Mouse (Mus musculus) forebrain, embryonic 11.5 days (tissue): Measurements from ENCODE around the gene Selenos. TPM values are rescaled to one million over a fixed set of nuclear protein-coding genes. Genes with fewer than 3 reads are reported as not detected.

Experiments used
- ATAC-seq: fragments of 200-750 bp; cut with Nextera tagmentation; replicated peaks from 2 replicates; pipeline ENCODE4 v1.8.0; 2017; ENCODE audit warnings: moderate TSS enrichment; ENCODE audit not compliant: low FRiP score
- DNase-seq: peaks from one replicate; pipeline ENCODE4 v3.0.0-alpha.2; 2017; ENCODE audit warnings: low spot score
- H3K27ac ChIP-seq: fragments of 300-500 bp; sonication (generic); 2 replicates; pipeline ENCODE4 v1.5.1; 2014; ENCODE audit warnings: low read depth, low read length
- H3K27me3 ChIP-seq: fragments of 300-500 bp; sonication (generic); 2 replicates; pipeline ENCODE4 v1.6.1; 2014; ENCODE audit warnings: mild to moderate bottlenecking, low read length, mixed read lengths; ENCODE audit not compliant: control insufficient read depth, insufficient read depth
- H3K36me3 ChIP-seq: fragments of 300-500 bp; sonication (generic); 2 replicates; pipeline ENCODE4 v1.6.1; 2014; ENCODE audit warnings: mild to moderate bottlenecking, low read length, moderate library complexity, mixed read lengths; ENCODE audit not compliant: control insufficient read depth, insufficient read depth
- H3K4me1 ChIP-seq: fragments of 300-500 bp; sonication (generic); replicated peaks from 2 replicates; pipeline ENCODE4 v1.6.1; 2014; ENCODE audit warnings: low read length, mixed read lengths; ENCODE audit not compliant: control insufficient read depth, insufficient read depth
- H3K4me2 ChIP-seq: fragments of 300-500 bp; sonication (generic); 2 replicates; pipeline ENCODE4 v1.6.1; 2014; ENCODE audit warnings: low read depth, mild to moderate bottlenecking, low read length, moderate library complexity, mixed read lengths; ENCODE audit not compliant: severe bottlenecking
- H3K4me3 ChIP-seq: fragments of 300-500 bp; sonication (generic); 2 replicates; pipeline ENCODE4 v1.5.1; 2014; ENCODE audit warnings: low read depth, low read length
- H3K9ac ChIP-seq: fragments of 300-500 bp; sonication (generic); 2 replicates; pipeline ENCODE4 v1.6.1; 2014; ENCODE audit warnings: low read length
- H3K9me3 ChIP-seq: fragments of 300-500 bp; sonication (generic); 2 replicates; pipeline ENCODE4 v1.6.1; 2016; ENCODE audit warnings: low read length, mixed read lengths; ENCODE audit not compliant: control insufficient read depth
- WGBS: fragments of 180-500 bp; shearing (Covaris S2); extraction: QIAGEN DNeasy Blood & Tissue Kit; methylation state at CpG from one replicate; pipeline ENCODE4 v1.1.7; 2014; 5-methylcytosine and 5-hydroxymethylcytosine counted together
- polyA plus RNA-seq: library from polyadenylated mRNA; unstranded; fragments of >200 nt; fragmentation: Nextera tagmentation; extraction: Ambion mirVana; gene quantifications from 2 replicates; pipeline ENCODE4 v1.2.1, GENCODE M21; 2014

Gene Selenos
- polyA plus RNA-seq, 1 experiment from 2014 or later = 64.2 TPM

DNA sequence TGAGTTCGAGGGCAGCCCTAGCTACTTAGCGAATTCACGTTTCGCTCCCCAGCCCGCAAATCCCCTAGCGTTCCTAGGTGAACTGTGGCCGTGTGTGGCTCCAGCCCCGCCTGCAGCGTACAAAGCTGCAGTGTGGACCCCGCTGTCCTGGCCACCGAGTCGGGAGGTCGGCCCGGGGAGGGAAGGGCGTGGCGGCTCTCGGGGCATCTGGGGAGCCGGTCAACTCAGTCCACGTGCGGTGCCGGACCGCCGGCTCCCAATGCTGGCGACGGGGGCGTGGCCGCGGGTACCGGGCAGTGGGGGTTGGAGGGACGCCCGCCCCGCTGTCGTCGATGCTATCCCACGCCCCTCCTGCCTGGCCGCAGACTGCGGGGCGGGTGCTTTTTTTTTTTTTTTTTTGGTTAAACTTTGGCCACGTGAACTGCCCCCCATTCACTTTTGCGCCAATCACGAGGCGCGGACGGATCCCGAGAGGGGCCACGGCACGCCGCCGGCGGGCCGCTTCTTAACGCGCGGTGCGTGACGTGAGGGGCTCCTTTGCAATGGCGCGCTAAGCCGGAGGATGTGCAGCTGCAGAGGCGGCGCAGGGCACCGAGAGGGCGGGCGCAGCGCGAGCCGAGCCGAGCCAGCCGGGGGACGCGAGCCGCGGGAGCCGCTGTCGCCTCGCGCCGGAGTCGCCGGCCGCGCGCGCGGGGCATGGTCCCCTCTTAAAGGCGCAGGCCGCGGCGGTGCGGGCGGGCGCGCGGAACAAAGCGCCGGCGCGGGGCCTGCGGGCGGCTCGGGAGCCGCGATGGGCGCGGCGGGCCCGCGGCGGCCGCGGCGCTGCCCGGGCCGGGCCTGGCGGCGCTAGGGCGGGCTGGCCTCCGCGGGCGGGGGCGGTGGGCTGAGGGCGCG is 29.8 kb downstream of the Selenos start, which contains the start of gene Chsy1:
Gene Chsy1 (plus strand): TSS at position 555 of the 894 bp plus-strand sequence.
- Histone ChIP-seq H3K27ac (peak within 1 kb of the TSS; percentile 89), H3K27me3 (peaks cover 2% of the 10 kb centered on the region; the same call in 1 of the 2 replicates), H3K36me3 (no peaks in the 10 kb centered on the region), H3K9me3 (no peaks in the 10 kb centered on the region), H3K4me1 (peaks cover 5% of the 10 kb centered on the region; the same call in 1 of the 2 replicates), H3K4me2 (peak within 1 kb of the TSS; percentile 84), H3K9ac (peak within 1 kb of the TSS; percentile 94), H3K4me3 (peak within 1 kb of the TSS; percentile 90)
- DNase-seq (peak; percentile 96), ATAC-seq (peak; percentile 81)
- WGBS = under 1% methylated on average over 74 of the region's 123 CpGs

DNA sequence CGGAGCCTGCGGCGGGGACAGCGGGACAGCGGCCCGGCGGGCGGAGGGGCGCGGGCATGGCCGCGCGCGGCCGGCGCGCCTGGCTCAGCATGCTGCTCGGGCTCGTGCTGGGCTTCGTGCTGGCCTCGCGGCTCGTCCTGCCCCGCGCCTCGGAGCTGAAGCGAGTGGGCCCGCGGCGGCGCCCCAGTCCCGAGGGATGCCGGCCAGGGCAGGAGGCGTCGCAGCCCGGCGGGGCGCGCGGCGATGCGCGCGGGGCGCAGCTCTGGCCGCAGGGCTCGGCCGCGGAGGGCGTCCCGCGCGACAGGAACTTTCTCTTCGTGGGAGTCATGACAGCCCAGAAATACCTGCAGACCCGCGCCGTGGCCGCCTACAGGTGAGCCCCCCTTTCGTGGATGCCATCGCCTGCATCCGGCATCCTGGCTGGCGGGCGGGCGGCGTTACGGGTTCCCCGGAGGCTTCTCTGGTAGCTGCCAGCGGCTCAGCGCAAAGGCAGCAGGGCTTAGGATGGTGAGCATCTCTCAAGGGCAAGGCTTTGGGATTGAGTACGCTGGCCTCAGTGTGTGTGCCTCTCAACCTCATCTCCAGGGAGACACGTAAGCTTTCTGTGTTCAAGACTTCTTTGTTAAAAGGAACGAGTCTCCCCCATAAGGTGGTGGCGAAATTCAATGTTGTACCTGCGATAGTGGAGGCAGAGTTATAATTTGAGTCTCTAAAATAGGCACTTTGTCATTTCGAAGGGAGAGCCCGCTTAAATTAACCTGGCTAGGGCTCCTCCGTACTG is 30.6 kb downstream of the Selenos start:
- peaks cover 2% of the 10 kb centered on the region; the same call in 1 of the 2 replicates for H3K27me3 ChIP-seq
- no peaks in the 10 kb centered on the region for H3K36me3 ChIP-seq
- ATAC-seq (peak; percentile 53), DNase-seq (peak; percentile 79)
- H3K4me2 ChIP-seq = peak overlapping the region; percentile 84
- H3K9me3 ChIP-seq = no peaks in the 10 kb centered on the region
- WGBS = under 1% methylated on average over 60 of the region's 77 CpGs
- H3K9ac ChIP-seq = peak overlapping the region; percentile 94
- H3K27ac ChIP-seq = peak overlapping the region; percentile 89
- peak overlapping the region; percentile 90 for H3K4me3 ChIP-seq
- H3K4me1 ChIP-seq = peaks cover 5% of the 10 kb centered on the region; the same call in 1 of the 2 replicates

DNA sequence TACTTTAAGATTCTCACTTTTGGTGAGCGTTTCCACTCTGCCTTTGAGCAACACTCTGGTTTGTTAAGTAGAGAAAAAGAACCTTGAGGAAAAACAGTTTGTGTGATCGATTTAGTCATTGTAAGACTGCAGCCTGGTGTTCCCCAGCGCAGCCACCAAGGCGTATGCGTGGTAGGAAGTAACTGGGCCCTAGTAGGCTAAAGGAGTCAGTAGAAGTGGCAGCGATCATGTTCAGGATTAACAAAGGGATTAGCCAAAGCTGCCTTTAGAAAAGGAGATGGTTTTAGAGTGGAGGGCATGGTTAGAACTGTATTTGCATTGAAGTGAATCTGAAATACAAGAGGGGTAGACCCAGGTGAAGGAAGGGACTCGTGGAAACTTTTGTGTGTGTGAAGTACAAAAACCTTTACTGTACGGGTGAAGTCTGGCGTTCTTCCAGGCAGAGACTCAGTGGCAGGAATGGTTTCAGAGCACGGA is 31.2 kb downstream of the Selenos start:
- ATAC-seq (no peak), DNase-seq (no peak)
- Histone ChIP-seq H3K9ac (peak overlapping the region; percentile 94), H3K9me3 (no peaks in the 10 kb centered on the region), H3K4me3 (peak overlapping the region; percentile 90), H3K4me1 (peaks cover 5% of the 10 kb centered on the region; the same call in 1 of the 2 replicates), H3K27me3 (peaks cover 2% of the 10 kb centered on the region; the same call in 1 of the 2 replicates), H3K4me2 (peak overlapping the region; percentile 84), H3K36me3 (no peaks in the 10 kb centered on the region), H3K27ac (no peak overlapping the region)
- WGBS = 2% methylated on average over 10 of the region's 10 CpGs

DNA sequence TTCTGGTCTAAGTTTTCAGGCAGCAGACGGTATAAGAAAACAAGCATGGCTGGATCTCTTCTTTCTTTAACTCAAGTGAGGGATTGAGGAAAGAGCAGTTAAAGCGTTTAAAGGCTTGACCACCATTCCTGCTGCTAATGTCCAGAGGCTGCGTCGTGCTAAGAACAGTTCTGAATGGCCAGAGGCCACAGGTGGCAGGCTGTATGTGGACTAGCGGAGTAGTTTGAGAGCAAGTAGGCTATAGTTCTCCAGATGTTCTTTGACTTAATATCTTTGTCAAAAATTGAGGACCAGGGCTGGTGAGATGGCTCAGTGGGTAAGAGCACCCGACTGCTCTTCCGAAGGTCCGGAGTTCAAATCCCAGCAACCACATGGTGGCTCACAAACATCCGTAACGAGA is 31.8 kb downstream of the Selenos start:
- H3K27me3 ChIP-seq = peaks cover 2% of the 10 kb centered on the region; the same call in 1 of the 2 replicates
- peak overlapping the region; percentile 94 for H3K9ac ChIP-seq
- WGBS = 60% methylated on average over 10 of the region's 10 CpGs
- peak overlapping the region; percentile 90 for H3K4me3 ChIP-seq
- no peaks in the 10 kb centered on the region for H3K9me3 ChIP-seq
- peaks cover 5% of the 10 kb centered on the region; the same call in 1 of the 2 replicates for H3K4me1 ChIP-seq
- no peak for ATAC-seq
- DNase-seq = no peak
- H3K27ac ChIP-seq = no peak overlapping the region
- H3K4me2 ChIP-seq = peak overlapping the region; percentile 84
- H3K36me3 ChIP-seq = no peaks in the 10 kb centered on the region

DNA sequence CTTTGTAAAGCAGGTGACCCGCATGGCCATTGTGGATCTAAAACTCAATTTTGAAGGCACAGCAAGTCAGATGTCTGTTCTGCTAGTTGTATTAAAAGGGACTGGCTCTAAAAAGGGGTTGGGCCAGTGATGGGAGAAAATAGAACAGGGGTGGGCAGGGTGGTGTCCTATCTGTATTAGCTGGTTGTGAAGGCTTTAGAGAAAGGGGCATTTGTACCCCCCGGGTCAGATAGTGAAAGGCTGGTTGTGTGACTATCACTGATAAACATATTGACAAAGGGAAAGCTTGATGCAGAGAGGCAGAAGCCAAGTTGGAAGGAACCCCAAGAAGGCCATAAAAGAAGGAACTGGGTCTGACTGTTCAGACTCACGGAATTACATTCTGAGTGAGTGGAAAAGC is 34.1 kb downstream of the Selenos start:
- 91% methylated on average over 3 of the region's 3 CpGs for WGBS
- no peaks in the 10 kb centered on the region for H3K27me3 ChIP-seq
- H3K4me2 ChIP-seq = no peak overlapping the region
- DNase-seq = no peak
- no peaks in the 10 kb centered on the region for H3K36me3 ChIP-seq
- peaks cover 5% of the 10 kb centered on the region; the same call in 1 of the 2 replicates for H3K4me1 ChIP-seq
- H3K4me3 ChIP-seq = no peak overlapping the region
- H3K9ac ChIP-seq = no peak overlapping the region
- no peaks in the 10 kb centered on the region for H3K9me3 ChIP-seq
- H3K27ac ChIP-seq = no peak overlapping the region
- ATAC-seq = no peak

DNA sequence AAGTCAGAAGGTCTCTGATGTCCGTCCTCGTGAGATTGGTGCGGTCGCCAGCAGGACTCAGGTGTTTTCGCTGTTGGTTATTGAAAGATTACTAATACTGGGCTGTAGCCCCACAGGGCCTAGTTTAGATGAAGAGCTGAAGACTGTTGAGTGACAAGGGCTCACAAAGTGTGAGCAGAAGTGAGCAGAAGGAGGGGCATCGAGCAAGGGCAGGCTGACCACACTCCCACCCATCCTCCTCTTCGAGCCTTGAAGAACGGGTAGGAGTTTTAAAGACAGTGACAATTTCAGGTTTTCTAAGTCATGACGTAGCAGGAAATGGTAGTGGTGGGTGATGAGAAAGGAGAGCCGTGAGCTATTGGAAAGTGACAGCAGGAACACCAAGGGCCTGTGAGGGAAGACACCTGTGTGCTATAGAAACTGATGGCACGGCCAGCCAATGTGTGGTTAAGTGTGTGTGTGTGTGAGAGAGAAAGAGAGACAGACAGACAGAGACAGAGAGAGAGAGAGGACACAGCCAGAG is 36.4 kb downstream of the Selenos start:
- ATAC-seq = no peak
- no peaks in the 10 kb centered on the region for H3K36me3 ChIP-seq
- no peak overlapping the region for H3K27ac ChIP-seq
- H3K9ac ChIP-seq = no peak overlapping the region
- peaks cover 10% of the 10 kb centered on the region; the same call in 1 of the 2 replicates for H3K4me1 ChIP-seq
- H3K27me3 ChIP-seq = no peaks in the 10 kb centered on the region
- 88% methylated on average over 11 of the region's 11 CpGs for WGBS
- DNase-seq = no peak
- no peaks in the 10 kb centered on the region for H3K9me3 ChIP-seq
- no peak overlapping the region for H3K4me2 ChIP-seq
- no peak overlapping the region for H3K4me3 ChIP-seq

DNA sequence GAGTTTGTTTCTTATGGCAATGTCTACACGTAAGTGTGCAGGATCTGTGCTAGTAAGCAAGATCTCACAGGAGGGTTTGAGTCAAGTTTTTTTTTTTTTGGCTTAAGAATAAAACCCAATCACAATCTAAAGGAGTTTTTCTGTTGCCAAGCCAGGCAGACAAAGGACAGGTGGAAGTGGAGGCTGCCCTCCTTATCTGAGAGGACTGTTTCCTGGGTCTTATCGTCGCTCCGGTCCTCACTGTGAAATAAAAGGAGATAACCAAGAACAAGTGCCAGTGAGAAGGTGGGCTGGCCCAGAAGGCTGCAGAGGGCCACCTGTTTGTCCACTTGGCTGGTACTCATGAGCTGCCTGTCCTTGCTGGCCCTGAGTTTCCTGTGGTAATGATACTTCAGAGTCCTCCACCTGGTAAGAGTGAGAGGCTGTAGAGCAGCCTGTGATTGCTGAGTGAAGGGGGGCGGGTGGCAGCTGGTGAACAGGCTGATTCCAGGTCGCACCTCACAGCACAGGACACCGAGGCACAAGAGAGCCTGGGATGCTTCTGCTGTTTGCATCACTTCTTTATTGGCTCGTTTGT is 37.5 kb downstream of the Selenos start:
- ATAC-seq = no peak

DNA sequence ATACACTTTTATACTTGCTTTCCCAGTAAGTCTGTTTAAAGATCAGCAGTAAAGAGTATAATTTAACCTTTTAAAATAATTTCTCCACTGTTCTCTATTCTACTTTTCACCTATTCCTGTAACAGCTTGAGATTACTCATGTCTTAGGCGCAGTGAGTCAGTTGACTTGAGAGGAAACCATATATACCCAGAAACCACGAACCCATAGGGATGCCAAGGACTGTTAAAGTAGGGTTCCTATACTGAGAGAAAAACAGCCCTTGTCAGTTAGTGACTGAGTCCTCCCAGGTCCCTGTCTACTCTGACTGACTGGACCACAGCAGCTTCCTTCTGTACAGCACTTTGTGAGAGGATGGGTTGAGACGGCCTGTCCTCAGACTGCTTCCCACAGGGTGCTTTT is 38.6 kb downstream of the Selenos start:
- Histone ChIP-seq H3K9me3 (no peaks in the 10 kb centered on the region), H3K36me3 (no peaks in the 10 kb centered on the region), H3K27me3 (no peaks in the 10 kb centered on the region), H3K9ac (no peak overlapping the region), H3K27ac (no peak overlapping the region), H3K4me3 (no peak overlapping the region), H3K4me1 (0 out of 2 replicates have a peak, but pooled peaks cover 8% of the 10 kb centered on the region), H3K4me2 (no peak overlapping the region)
- 93% methylated on average over 3 of the region's 3 CpGs for WGBS
- ATAC-seq = no peak
- no peak for DNase-seq

More for the DNA sequence above, 37.5 kb downstream of the Selenos start:
- 88% methylated on average over 8 of the region's 8 CpGs for WGBS
- H3K27ac ChIP-seq = no peak overlapping the region
- no peak overlapping the region for H3K4me2 ChIP-seq
- H3K27me3 ChIP-seq = no peaks in the 10 kb centered on the region
- DNase-seq = no peak
- no peak overlapping the region for H3K9ac ChIP-seq
- H3K9me3 ChIP-seq = no peaks in the 10 kb centered on the region
- 0 out of 2 replicates have a peak, but pooled peaks cover 8% of the 10 kb centered on the region for H3K4me1 ChIP-seq
- H3K4me3 ChIP-seq = no peak overlapping the region
- H3K36me3 ChIP-seq = no peaks in the 10 kb centered on the region
